Mouse (Mus musculus) C2C12 (cell line): ENCODE measurements around the gene Crisp2.

Source experiments
- CEBPB ChIP-seq: IDR thresholded peaks from one replicate; pipeline ENCODE4 v1.6.1; 2011; ENCODE audit warnings: low read depth, mild to moderate bottlenecking, control low read depth, moderate library complexity
- CTCF ChIP-seq: IDR thresholded peaks from one replicate; pipeline ENCODE4 v1.5.1; 2011; ENCODE audit not compliant: control insufficient read depth, insufficient read depth, insufficient read length
- MAX ChIP-seq: IDR thresholded peaks from one replicate; pipeline ENCODE4 v1.6.1; 2011; ENCODE audit warnings: mild to moderate bottlenecking, control low read depth

DNA sequence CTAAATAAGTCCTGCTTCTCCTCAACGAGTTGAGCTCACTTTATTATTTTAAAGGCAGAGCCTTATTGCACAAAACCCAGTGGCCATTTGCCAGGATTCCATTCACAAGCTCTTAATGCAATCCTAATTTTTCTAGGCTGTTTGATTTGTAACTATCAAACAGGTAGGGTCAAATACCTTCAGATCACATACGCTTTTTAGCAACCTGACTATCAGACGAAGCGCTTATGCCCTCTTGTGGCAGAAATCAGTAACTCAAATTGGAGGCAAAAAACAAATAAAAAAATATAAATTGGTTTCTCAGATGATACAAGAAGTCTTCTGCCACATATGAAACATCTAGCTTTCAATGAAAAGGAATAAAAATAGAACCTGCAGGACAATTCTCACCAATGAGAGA, 17.0 kb upstream of the Crisp2 start:
- TF ChIP-seq CTCF (no peak), CEBPB (no peak), MAX (no peak)
